Mouse (Mus musculus) frontal cortex, adult 2 months (tissue): ENCODE data around the gene Dnajb8. TPM values are rescaled to one million over a fixed set of nuclear protein-coding genes. Genes with fewer than 3 reads are reported as not detected.

Source experiments
- DNase-seq, 2 experiments: peaks; one replicate each; pipeline ENCODE4 v3.0.0; 2022; ENCODE audit warnings: low spot score in 1 of 2; ENCODE audit errors: extremely low spot score in 1 of 2
- polyA plus RNA-seq: library from polyadenylated mRNA; depleted of rRNA; stranded (reverse); fragments of >200 nt; gene quantifications from 2 replicates; pipeline ENCODE4 v1.2.3, GENCODE M21; 2012

Gene Dnajb8
- polyA plus RNA-seq, 1 experiment = not detected

DNA sequence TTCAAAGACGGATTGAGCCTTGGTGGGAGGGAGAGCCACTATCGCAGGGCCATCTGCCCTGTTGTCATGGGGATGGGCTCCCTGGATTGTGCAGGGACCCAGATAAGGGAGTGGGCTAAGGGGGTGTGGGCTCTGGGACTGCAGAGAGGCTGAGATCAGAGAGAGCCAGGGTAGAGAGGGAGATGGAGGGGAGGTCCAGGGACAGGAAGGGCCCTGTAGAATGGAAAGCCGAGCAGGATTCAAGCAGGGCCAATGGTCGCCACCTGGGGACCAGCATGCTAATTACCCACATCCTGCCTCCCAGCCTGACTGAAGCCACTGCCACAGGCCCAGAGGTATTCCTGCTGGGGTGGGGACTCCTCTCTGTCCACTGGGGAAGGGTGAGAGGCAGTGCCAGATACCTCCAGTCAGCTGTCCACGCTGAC is 4.5 kb downstream of the Dnajb8 start:
- DNase-seq = no peak

DNA sequence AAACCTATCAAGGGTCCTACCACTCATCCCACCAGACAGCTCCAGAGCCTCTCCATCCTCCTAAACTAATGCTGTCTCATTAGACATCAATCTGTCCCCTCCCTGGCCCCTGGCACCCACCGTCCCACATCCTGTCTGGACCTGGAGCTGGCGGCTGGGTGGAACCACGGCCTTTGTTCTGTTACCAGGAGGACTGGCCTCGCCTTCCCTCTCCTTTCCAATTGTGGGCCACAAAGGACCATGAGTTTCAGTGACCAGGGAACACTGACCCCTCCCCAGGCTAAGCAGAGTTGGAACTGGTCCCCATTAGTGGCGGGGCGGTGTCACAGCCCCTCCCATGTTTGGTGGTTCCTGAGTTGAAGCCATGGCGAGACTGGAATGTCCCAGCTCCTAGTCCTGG is 5.5 kb downstream of the Dnajb8 start:
- DNase-seq = no peak

DNA sequence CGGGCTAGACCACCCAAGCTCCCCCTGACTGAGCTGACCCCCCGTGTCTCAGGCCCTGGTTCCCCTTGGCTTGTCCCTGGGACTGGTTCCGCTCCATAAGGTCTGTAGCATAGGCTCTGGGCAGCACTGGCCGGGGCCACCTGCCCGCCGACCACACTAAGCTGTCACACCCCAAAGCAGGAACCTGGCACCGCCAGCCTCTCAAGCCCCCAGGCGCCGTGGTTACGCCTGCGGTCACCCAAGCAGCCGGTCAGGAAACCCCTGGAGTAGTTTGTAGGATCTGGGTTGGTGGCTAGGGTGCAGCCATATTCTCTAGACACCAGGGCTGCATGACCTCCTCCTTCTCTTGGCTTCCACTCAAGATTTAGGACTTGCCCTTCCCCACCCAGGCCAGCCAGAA is 7.2 kb downstream of the Dnajb8 start:
- DNase-seq = no peak

DNA sequence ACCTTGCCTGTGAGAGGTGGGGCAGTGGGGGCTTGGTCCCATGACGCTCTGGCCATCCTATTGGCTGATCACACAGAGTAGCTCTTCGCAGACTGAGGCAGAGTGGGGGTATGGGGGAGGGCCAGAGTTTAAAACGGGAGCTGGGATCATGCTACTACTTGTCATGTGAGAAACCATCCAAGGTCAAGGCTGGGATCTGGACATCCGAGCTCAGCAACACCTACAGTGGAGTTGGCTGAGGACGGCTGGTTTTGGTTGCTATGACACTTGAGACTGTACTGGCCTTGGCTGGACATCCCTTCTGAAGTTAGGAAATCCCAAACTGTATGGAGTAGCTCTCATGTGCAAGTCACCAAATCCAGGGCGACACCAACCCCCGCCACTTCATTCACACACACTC is 9.8 kb downstream of the Dnajb8 start:
- no peak for DNase-seq

DNA sequence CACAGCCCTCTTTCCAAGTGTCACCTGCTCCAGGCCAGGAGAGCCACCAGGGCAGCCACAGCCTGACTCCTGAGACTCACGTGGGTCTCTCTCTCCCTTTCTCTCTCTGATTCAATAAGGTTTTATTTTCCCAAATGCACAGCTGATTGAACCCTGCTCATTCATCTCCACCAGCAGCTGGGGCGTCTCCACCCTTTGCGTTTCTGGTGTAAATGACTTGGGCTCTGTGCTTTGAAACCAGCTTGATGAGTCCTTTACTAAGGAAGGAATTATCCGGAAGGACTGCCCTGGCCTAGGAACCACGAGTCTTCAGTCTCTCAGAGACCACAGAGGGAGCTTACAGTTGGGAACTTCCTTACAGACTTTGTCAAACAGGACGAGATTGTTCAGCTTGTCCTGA is 10.2 kb downstream of the Dnajb8 start:
- DNase-seq = no peak

DNA sequence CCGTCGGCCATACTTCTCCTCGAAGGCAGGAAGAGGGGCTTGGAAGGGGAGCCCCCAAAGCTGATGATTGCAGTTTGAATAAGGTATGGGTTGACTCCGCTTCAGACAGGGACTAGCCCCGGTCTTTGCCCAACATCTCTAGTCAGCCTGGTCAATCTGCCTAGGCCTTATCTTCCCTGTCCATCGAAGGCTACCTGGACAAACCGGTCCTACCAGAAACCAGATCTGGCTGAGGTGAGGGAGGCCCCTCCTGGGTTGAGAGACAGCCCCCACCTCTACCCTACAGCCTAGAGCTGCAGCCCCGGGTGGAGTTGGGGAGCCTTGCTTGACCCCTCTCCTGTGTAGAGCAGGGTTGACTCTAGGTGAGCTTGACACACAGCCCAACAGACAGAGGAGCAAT is 11.9 kb downstream of the Dnajb8 start:
- DNase-seq = no peak

DNA sequence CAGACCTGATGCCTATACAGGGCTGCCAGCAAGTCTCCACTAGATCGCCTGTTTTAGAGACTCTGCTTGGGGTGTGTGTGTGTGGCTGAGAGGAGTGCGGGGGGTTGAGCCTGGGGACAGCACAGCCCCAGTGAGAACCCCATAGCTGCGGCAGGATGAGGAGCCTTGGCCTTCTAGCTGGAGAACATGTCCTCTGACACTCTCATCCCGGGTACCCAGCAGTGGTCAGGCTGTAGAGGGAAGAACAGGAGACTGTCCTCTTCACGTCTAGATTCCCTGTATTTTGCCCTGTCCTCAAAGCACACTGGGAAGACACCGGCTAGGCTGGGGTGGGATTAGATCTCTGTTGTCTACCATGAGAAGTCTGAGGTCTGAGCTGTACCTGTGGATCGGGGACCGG is 13.4 kb downstream of the Dnajb8 start:
- no peak for DNase-seq

DNA sequence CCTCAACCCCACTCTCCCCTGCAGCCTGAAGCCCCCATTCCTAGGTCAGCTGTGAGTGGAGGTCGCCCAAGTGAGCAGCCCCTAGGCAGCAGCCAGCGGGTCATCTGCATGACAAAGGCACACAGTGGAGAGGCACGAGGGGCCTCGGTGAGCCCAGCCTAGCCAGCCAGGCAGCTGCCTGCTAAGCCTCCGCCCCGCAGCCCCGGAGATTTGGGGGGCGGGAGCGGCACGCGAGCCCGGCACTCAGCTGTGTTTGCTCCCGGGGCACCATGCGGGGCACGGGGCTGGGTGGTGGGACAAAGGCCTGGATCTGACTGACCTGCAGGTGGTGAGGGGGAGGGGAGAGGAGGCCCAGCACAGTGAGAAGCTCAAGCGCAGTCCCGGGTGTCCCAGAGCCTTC is 13.9 kb downstream of the Dnajb8 start:
- no peak for DNase-seq

DNA sequence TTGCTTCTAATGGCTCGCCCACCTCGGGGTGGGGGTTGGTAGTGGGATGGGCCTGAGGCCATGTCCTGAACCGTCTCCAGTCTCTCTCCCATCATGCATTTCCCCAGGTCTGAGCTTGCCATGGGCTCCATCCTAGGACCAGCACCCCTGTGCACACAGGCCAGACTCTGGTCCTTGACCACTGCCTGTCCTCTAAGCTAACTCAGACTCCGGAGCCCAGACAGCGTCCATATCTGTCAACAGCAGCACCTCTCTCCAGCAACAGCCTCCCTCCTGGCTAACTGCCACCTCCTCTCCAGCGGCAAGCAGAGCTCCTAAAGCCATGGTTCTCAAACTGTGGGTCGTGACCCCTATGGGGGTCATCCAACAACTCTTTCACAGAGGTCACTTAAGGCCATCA is 14.4 kb downstream of the Dnajb8 start:
- DNase-seq = no peak

DNA sequence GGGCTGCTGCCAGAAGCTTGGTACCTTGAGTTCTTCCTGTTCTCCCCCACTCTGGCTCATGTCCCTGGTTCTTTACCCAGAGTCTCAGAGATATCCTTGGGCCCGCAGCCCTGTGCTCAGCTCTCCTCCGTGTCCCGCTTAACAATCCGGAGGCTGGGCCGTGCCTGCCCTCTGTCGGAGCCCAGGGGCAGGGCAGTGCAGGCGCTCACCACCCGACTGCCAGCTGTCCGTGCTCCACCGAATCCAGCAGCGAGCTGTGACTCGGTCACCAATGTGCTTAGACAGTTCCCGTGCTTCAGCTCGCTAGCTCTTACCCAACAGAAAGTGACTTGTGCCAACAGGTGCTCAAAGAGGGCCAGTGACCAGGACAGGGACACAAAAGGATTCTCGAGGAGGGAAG is 20.5 kb downstream of the Dnajb8 start:
- peak in 1 of 2 experiments; percentile 19 for DNase-seq

DNA sequence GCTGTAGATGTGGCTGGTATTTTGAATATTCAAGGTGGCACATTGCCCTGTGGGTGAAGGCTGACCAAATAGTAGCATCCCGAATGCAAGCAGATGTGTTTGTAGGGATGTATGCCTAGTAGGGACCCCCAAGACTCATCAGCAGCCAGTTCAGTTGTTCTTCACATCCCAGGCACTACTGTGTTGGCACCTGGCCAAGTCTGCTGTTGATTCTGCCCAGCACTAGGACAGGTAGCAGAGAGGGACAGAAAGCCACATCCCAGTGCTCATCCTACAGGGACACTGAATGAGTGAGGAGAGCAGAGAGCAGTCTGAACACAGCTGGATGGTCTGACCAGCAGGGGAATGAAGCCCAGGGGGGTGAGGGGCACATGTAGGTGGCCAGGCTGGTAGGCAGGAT is 27.2 kb downstream of the Dnajb8 start:
- no peak for DNase-seq

DNA sequence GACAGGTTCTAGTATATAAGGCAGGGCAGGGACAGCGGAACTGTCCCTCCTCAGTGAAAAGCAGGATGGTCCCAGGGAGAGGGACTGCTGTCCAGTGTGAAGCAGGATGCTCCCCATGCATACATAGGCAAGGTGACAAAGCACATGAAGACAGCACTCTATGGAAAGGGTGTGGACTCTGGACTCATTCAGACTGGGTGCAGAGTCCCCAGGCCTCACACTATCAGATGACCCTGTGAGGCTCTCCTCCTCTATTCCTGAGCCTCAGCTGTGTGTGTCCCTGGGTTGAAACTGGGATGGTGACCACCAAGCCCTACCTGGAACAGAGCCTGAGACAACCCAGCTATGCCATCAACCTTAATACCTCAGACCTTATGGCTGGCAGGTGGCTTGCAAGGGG is 29.3 kb downstream of the Dnajb8 start:
- DNase-seq = no peak

DNA sequence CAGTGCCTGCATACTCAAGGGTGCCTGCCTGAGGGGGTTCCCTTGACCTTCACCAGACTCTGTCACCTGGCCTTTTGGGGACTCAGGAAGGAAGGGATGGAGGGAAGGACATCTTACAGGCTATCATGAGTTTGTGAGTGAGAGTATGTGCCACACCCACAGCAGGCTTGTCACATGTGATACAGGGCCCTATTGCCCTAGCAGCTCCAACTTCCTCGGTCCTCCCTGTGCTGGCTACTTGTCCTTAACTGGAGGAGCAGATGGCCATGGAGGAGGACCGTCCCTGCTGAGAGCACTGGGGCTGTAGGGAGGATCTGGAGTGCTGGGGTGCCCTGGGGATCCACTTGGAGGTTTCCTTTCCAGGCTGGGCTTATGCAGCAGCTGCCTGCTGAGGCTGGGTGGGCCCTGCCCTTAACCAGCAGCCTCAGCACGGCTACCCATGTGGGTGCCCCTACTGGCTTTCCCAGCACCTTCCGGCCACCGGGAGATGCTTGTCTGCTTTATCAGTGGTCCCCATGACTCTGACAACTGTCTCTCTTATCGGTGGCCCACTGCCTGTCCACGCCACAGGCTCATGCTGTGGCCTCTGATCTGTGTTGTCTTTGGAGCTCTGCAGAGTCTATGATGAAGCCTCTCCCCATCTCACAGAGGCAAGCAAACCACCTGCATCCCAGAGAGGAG is 29.9 kb downstream of the Dnajb8 start:
- no peak for DNase-seq

DNA sequence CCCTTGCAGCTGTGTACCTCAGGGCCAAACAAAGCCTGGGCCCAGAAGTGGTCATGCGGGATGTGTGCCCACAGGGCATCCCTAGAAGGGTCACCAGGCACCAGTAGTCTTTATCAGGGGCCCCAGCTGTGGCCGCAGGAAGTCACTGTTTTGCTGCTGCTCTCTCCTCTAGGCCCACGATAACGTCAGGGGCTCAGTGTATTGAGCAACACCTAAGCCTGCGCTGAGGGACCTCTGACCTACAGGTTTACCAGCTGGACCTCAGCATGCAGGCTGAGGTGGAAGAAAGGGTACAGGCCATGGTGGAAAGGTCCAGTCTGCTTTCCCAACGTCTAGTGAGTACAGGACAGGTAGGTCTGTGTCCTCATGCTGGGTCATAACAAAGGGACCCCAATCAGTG is 32.0 kb downstream of the Dnajb8 start:
- no peak for DNase-seq

DNA sequence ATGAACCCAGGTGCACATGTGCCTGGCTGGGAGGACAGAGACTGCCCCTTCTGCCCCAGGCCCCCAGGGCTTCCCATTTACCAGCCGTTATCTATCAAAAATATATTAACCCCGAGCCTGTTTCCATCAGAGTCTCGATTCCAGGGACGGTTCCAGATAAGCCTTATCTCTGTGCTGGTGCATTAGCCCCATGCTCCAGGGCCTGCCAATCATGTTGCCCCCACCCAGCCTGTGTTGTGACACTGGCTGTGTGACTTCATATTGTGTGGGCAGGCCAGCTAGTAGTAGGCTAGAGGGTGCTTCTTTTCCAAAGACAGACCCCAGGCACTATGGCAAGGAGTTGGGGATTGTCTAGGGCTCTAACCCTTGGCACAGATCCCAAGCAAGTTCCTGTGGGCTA is 33.4 kb downstream of the Dnajb8 start:
- no peak for DNase-seq

DNA sequence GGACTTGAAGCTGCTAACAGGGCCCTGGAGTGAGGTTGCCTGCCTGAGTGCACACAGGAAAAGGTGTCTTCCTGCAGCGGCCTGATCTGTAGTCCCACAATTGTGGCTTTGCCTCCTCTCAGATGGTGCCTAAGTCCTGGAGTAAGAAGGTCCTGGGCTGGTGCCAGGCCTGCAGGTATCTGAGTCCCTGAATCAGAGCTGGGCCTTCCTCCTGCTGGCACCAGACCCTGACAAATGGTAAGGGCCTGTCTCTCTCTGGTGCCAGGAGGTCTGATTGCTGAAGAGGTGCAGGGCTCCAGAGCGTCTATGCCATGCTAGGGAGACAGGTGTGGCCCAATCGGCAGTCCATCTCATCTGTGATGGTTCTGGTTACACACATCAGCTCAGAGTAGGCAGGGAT is 37.6 kb downstream of the Dnajb8 start:
- no peak for DNase-seq

DNA sequence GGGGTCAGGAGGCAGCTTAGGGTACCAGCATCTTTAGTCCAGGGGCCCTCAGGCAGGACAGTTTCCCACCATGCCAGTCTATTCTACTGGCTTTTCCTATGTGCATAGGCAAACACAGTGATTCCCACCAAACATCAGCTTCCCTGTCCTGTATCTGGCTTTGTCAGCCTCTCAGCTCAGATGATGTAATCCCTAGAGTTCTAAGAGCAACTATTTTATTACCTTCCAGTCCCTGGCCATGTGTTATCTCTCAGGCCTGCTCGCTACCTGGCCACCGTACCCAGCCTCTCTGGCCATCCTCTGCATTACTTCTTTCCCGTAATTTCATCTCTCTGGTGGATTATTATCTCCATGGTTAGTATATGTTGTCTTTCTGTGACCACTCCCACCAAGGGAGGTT is 38.6 kb downstream of the Dnajb8 start:
- DNase-seq = no peak

DNA sequence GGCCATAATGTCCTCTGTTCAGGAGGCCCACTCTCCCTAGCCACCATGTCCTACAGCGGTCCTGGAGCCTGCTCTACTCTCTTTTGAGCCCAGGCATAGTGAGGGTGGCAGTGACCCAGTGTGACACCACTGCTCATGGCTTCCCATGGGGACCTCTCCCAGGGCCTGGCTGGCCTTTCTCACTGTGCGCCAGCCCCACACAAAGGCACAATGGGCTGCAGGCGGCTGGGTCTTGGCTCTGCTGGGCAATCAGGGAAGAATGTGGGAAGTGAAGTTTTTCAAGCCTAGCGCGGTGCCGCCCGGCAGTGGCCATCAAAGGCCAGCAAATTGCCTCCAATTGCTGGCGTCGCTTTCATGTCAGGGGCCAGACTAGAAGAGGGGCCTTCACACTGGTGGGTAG is 40.1 kb downstream of the Dnajb8 start:
- peak in 1 of 2 experiments; percentile 19 for DNase-seq

DNA sequence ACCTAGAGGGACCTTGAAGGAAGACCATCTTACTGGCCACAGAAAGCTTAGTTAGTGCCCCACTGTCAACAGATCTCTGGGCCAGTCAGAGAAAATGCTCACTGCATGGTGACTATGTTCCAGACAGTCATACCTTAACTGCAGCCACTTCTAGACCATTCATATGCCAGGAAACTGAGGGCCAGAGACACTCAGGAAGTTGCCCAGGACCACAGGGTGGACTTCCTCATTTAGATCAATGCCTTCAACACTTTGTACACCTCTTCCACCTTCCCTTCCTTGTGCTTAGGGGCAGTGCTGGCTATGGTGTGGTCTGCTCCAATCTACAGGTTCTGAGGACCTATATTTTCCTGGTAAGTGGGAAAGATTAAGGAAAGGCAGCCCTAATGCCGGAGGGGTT is 43.3 kb downstream of the Dnajb8 start:
- DNase-seq = no peak

DNA sequence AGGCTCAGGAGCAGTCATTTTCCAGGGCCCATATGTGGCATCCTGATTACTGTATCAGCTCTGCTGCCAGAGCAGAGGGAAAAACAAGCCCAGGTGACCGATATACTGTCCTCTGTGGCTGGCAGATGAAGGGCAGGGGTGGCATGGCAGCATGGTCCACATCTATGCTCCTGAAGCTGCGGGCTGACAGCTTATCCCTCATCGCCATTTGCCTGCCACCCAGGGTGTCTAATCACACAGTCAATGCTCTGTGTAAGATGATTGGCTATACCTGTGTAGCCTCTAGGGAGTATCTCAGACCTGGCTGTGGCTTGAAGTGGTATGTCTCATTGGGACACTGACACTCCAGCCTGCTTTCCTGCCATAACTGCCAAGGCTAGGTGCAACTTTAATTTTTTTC is 44.0 kb downstream of the Dnajb8 start:
- no peak for DNase-seq

DNA sequence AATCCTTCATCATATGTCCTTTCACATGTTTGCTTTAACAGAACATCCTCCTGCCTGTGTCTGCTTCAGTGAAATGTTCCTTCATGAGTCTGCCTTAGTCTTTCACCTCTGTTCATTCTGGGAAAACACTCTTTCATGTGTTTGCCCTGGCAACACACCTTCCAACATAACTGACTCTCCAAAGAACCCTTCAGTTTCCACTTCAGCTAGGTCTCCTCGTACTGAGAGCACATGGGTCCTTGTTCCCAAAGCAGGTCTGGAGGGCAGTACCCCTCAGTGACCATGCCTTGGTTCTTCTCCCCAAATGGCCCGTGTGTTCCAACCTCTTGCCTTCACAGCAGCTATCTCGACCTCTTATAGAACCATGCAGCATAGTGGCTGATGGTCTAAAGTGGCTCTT is 45.0 kb downstream of the Dnajb8 start:
- DNase-seq = no peak

DNA sequence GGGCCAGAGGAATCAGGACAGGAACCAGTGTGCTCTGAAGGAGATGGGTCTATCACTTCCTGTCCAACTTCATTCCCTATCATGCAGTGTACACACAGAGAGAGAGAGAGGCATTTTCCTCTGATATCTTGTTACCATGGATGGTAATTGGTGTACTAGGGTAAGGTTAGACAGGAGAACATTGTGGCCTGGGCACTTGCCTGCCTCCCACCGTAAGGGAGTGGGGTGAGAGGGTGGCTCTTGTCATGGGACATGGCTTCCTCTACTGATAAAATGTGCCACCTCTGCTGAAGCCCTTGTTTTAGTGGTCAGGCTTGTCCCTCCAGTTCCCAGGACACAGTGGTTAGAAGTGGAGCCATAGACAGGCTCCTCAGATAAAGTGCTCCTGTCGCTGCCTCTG is 45.9 kb downstream of the Dnajb8 start:
- DNase-seq = no peak

DNA sequence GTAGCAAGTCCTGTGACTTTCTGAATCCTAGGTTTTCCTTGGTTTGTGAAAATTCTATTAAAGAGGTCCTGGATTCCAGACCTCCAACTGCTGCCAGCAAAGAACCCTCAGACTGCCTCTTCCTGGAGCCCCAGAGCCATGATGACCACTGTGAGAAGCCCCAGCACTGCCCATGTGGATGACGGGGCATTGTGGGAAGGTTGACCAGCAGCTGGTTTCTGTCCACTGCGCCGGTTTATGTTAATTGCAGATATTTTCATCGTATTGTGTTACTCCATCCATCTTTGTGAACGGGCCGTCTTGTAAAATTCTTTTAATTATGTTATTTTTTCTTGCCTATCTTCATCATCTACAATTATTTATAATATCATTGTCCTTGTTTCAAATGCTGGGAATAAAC is 52.6 kb downstream of the Dnajb8 start:
- no peak for DNase-seq
